Mouse (Mus musculus) intestine, postnatal 0 days (tissue): ENCODE data around the gene Lgr4. TPM values are rescaled to one million over a fixed set of nuclear protein-coding genes. Genes with fewer than 3 reads are reported as not detected.

Experiments used
- ATAC-seq: fragments of 200-750 bp; cut with Nextera tagmentation; 2 replicates; pipeline ENCODE4 v1.8.0; 2017; ENCODE audit warnings: mild to moderate bottlenecking, moderate TSS enrichment, moderate library complexity
- H3K27ac ChIP-seq: fragments of 300-500 bp; sonication (generic); 2 replicates; pipeline ENCODE4 v1.5.1; 2014; ENCODE audit warnings: mild to moderate bottlenecking, low read depth, low read length, moderate library complexity
- H3K27me3 ChIP-seq: fragments of 300-500 bp; sonication (generic); replicated peaks from 2 replicates; pipeline ENCODE4 v1.6.1; 2014; ENCODE audit warnings: low read length, mixed read lengths; ENCODE audit not compliant: control insufficient read depth, insufficient read depth
- H3K36me3 ChIP-seq: fragments of 300-500 bp; sonication (generic); 2 replicates; pipeline ENCODE4 v1.6.1; 2014; ENCODE audit warnings: mild to moderate bottlenecking, moderate library complexity; ENCODE audit not compliant: control insufficient read depth, insufficient read depth
- H3K4me1 ChIP-seq: fragments of 300-500 bp; sonication (generic); replicated peaks from 2 replicates; pipeline ENCODE4 v1.6.1; 2014; ENCODE audit warnings: antibody characterized with exemption, low read length, mixed read lengths; ENCODE audit not compliant: control insufficient read depth, insufficient read depth
- H3K4me2 ChIP-seq: fragments of 300-500 bp; sonication (generic); replicated peaks from 2 replicates; pipeline ENCODE4 v1.6.1; 2014; ENCODE audit warnings: low read depth, mild to moderate bottlenecking, moderate library complexity
- H3K4me3 ChIP-seq: fragments of 300-500 bp; sonication (generic); 2 replicates; pipeline ENCODE4 v1.5.1; 2014; ENCODE audit warnings: low read depth, low read length
- H3K9ac ChIP-seq: fragments of 300-500 bp; sonication (generic); 2 replicates; pipeline ENCODE4 v1.6.1; 2014; ENCODE audit warnings: mild to moderate bottlenecking, low read depth, low read length
- H3K9me3 ChIP-seq: fragments of 300-500 bp; sonication (generic); 2 replicates; pipeline ENCODE4 v1.6.1; 2016; ENCODE audit warnings: mixed run types; ENCODE audit not compliant: control insufficient read depth
- CTCF ChIP-seq: sonication (generic); IDR thresholded peaks from 2 replicates; pipeline ENCODE4 v1.5.1; 2016; ENCODE audit warnings: low read depth, mild to moderate bottlenecking, control low read depth, antibody characterized with exemption, moderate library complexity
- WGBS: fragments of 180-500 bp; shearing (Covaris S2); extraction: QIAGEN DNeasy Blood & Tissue Kit; methylation state at CpG from one replicate; pipeline ENCODE4 v1.1.7; 2014; 5-methylcytosine and 5-hydroxymethylcytosine counted together
- polyA plus RNA-seq: library from polyadenylated mRNA; unstranded; fragments of >200 nt; fragmentation: Nextera tagmentation; extraction: Ambion mirVana; gene quantifications from 2 replicates; pipeline ENCODE4 v1.2.1, GENCODE M21; 2015

Lgr4 gene
- polyA plus RNA-seq, 1 experiment from 2014 or later = 15.9 TPM

DNA sequence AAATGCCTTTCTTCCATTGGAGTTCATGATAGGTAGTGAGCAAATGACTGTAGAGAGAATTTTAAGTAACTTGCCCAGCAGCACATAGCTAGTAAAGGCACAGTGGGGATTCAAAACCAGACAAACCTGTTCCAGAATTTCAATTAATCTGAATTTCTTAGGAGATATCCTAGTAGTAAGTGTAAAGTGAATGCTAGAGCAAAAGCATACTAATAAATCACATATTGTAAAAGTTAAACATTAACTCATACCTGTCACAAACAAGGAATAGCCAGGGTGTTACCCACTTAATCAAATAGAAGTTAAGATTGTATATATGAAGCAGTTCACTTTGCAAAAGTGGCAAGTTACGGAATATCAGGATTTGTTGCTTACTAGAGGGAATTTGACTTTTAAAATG is 74.3 kb downstream of the Lgr4 start:
- Histone ChIP-seq H3K36me3 (no peaks in the 10 kb centered on the region), H3K27me3 (no peaks in the 10 kb centered on the region), H3K9ac (no peak overlapping the region), H3K4me1 (peaks cover 16% of the 10 kb centered on the region), H3K4me3 (no peak overlapping the region), H3K9me3 (no peaks in the 10 kb centered on the region), H3K27ac (no peak overlapping the region), H3K4me2 (peak overlapping the region; percentile 54; the same call in 1 of the 2 replicates)
- no peak for TF ChIP-seq CTCF
- WGBS = 42% methylated on average over 1 of the region's 1 CpGs
- peak; percentile 67 for ATAC-seq

DNA sequence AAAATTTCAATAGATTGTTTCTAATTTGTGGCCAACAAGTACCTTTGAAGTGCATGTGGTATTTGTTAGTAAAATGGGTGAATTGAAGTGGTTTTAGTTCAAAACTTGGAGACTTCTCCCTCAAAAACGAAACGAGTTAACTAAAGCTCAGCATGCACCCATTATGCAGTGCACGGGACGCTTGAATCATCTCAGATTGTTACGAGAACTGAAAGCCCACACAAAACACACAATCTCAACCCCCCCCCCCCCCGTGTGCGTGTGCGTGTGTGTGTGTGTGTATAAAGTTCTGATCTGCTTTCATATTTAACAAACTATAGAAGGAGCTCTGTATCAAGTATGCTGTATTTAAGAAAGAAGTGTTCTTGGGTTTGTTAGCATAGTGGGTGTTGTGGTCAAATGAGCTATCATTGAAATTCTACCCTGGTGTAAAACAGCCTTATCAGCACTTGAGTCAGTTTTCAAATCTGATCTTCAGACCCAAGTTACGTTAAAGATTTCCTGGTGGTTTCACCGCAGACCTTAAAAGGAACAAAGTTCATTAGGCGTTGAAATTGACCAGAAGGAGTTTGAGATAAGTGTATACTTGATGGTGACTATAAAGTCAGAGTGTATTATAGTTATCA is 75.1 kb downstream of the Lgr4 start:
- Histone ChIP-seq H3K4me3 (no peak overlapping the region), H3K27ac (peak overlapping the region; percentile 63; the same call in 1 of the 2 replicates), H3K4me1 (peaks cover 16% of the 10 kb centered on the region; the same call in 1 of the 2 replicates), H3K4me2 (peak overlapping the region; percentile 54), H3K27me3 (no peaks in the 10 kb centered on the region), H3K9ac (no peak overlapping the region), H3K36me3 (no peaks in the 10 kb centered on the region), H3K9me3 (no peaks in the 10 kb centered on the region)
- TF ChIP-seq CTCF = no peak
- ATAC-seq = peak; percentile 74
- 39% methylated on average over 11 of the region's 11 CpGs for WGBS

DNA sequence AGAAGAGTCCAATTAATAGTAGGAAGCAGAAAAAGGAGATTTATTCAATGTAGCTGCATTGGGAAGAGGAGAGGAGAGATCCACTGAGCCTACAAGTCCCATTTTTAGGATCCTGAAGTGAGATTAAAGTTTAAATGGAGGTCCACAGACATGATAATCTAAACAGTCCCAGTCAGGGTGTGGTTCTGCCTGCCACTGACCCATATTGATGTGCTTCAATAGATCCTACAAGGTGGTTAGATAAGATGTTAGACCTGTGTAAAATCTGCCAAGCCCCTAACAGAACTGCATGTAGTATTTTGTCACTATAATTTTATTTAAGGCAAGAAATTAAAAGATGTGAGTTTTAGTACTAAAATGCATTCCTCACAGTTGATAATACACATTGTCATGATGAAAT is 76.0 kb downstream of the Lgr4 start:
- TF ChIP-seq CTCF = no peak
- Histone ChIP-seq H3K9ac (no peak overlapping the region), H3K9me3 (no peaks in the 10 kb centered on the region), H3K4me3 (no peak overlapping the region), H3K36me3 (no peaks in the 10 kb centered on the region; the same call in 1 of the 2 replicates), H3K27ac (no peak overlapping the region), H3K4me1 (peaks cover 9% of the 10 kb centered on the region; the same call in 1 of the 2 replicates), H3K4me2 (no peak overlapping the region), H3K27me3 (no peaks in the 10 kb centered on the region)
- no peak for ATAC-seq

DNA sequence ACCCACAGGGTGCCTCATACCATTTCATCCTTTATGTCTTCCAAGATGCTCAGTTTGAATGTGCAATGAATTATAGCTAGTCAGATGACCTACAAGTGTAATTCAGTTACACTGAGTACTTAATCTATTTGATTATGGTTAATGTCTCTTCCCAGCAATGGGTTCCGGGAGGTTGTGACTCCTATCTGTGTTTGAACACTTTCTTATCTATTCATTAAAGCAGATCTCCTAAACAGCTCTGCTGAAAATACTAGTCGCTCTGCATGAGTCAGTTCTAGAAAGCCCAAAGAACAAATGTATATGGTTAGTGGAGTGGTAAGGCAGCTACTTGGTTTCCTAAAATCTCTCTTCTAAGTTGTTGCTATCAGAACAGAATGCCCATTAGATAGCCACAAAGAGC is 77.6 kb downstream of the Lgr4 start:
- ATAC-seq = no peak
- Histone ChIP-seq H3K4me3 (no peak overlapping the region), H3K4me2 (no peak overlapping the region), H3K9me3 (no peaks in the 10 kb centered on the region), H3K4me1 (0 out of 2 replicates have a peak, but pooled peaks cover 8% of the 10 kb centered on the region), H3K27ac (no peak overlapping the region), H3K36me3 (peaks cover 7% of the 10 kb centered on the region), H3K9ac (no peak overlapping the region), H3K27me3 (no peaks in the 10 kb centered on the region)
- no peak for TF ChIP-seq CTCF
- 31% methylated on average over 2 of the region's 2 CpGs for WGBS

- Histone ChIP-seq H3K27ac (no peak overlapping the region; the same call in 1 of the 2 replicates), H3K4me3 (no peak overlapping the region), H3K9ac (no peak overlapping the region), H3K9me3 (no peaks in the 10 kb centered on the region), H3K36me3 (peaks cover 11% of the 10 kb centered on the region), H3K4me2 (0 out of 2 replicates have a peak overlapping the region, but pooled peaks have one; percentile 6), H3K4me1 (0 out of 2 replicates have a peak, but pooled peaks cover 3% of the 10 kb centered on the region), H3K27me3 (no peaks in the 10 kb centered on the region)
- 44% methylated on average over 12 of the region's 12 CpGs for WGBS
- TF ChIP-seq CTCF = no peak
- ATAC-seq = no peak; the same call in 1 of the 2 replicates
Observed at GRCm38 (mm10) chr2:109996411-109996810, 79.0 kb downstream of the Lgr4 start.

DNA sequence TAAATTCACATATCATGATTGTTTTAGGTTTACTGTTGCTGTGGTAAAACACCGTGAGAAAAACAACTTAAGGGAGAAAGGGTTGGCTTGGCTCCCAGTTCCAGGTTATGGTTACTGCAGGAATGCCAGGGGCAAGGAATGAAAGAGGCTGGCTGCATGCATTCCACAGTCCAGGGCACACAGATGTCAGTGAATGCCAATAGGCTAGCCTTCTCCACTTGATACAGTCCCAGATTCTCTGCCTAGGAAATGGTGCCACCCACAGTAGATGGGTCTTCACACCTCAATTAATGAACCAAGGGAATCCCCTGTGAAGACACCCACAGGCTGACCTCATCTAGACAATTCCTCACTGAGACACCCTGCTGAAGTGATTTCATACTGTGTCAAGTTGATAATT is 87.2 kb downstream of the Lgr4 start:
- no peak for TF ChIP-seq CTCF
- Histone ChIP-seq H3K9ac (no peak overlapping the region), H3K27ac (no peak overlapping the region), H3K36me3 (peaks cover 24% of the 10 kb centered on the region), H3K4me1 (no peaks in the 10 kb centered on the region), H3K4me2 (no peak overlapping the region), H3K9me3 (no peaks in the 10 kb centered on the region), H3K4me3 (no peak overlapping the region), H3K27me3 (no peaks in the 10 kb centered on the region)
- 49% methylated on average over 1 of the region's 1 CpGs for WGBS
- ATAC-seq = no peak

DNA sequence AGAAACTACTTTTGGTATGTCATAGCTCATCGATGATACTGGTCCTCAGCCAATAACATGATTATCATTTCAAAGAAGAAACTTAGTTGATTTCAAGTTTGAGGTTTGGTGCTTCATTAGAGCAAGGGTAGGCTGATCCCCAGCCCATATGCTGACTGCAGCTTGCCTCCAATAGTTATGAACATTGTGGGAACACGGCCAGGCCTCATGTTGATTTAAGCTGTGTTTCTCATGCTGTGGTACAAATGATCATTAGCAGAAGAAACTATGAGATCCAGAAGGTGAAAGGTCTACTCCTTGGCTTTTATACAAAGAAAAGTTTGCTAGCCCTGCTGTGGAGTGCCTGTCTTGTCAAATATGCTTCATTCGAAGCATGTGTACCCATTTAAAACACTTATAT is 87.7 kb downstream of the Lgr4 start:
- H3K4me1 ChIP-seq = no peaks in the 10 kb centered on the region
- H3K9ac ChIP-seq = no peak overlapping the region
- ATAC-seq = no peak
- no peak for TF ChIP-seq CTCF
- H3K36me3 ChIP-seq = peaks cover 19% of the 10 kb centered on the region
- no peak overlapping the region for H3K4me3 ChIP-seq
- H3K4me2 ChIP-seq = no peak overlapping the region
- no peaks in the 10 kb centered on the region for H3K27me3 ChIP-seq
- no peak overlapping the region for H3K27ac ChIP-seq
- no peaks in the 10 kb centered on the region for H3K9me3 ChIP-seq
- WGBS = 52% methylated on average over 3 of the region's 3 CpGs
